Mouse (Mus musculus): Measurements from ENCODE around the gene Hist1h3f.

DNA sequence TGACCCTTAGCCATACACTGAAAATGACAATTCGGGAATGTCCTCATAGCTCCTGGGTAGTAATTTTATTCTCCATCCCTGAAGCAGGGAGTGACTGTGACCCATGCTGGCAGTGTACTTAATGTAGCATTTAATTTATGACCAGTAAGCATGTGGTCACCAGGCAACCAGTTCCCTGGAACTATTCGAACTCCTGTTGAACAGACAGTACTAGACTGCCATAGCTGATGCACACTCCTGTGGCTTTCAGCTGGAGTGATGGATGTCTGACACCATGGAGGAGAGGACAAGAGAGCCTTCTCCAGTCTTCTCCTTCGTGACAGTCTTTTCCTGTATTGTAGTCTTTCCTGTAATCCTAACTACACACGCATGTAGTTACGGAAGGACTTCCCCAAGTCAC is 14.8 kb upstream of the Hist1h3f start:
- TF ChIP-seq CTCF (IDR thresholded peaks at IDR 0.05; ENCODE audit: low read depth, low read length) (no peak), POLR2A (IDR thresholded peaks at IDR 0.05; ENCODE audit: extremely low read depth, insufficient read depth, low read length) (no peak)

All from liver, adult 2 months (tissue).